Mouse (Mus musculus) cerebellum, adult 8-10 months (tissue): ENCODE measurements around the gene Aar2.
A peak's percentile ranks its signal among the peaks of the same experiment; 100 is the strongest.

Experiments used
- DNase-seq: peaks from one replicate; pipeline ENCODE4 v3.0.0; 2022

The Aar2 gene

DNA sequence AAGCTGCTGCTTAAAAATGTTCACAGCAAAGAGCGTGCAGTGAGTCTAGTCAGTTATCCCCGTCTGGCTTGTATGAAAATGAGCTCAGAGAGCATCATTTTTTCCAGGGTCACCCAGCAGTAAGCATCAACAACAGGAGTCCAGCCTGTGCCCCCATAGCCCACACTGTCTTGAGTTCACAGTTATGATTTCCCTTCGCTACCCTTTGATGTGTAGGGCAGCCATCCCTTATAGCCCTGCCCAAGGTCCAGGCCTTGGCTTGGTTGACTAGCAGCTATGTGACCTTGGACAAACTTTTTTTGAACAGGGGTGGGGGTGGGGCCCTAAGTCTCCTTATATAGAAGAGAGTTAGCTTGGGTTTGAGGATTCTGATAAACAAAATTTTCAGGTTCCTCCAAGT lies 21.9 kb downstream of the Aar2 start:
- no peak for DNase-seq

DNA sequence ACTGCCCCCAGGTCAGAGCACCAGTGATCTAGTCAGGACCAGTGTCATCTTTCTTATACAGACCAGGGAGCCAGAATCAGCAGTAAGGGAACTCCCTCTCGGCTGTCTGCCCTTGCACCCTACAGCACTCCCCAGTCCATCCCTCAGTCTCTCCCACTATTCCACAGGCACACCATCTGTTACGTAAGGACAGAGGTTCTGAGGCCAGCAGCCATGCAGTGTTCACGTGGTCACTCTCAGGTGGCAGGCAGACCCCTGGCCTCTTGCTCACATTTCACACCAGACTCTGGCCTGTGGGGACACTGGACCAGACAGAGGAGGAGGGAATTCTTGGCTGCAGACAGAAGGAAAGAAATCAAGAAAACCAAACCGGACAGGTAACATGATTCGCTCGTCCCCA lies 24.1 kb downstream of the Aar2 start:
- DNase-seq = no peak

DNA sequence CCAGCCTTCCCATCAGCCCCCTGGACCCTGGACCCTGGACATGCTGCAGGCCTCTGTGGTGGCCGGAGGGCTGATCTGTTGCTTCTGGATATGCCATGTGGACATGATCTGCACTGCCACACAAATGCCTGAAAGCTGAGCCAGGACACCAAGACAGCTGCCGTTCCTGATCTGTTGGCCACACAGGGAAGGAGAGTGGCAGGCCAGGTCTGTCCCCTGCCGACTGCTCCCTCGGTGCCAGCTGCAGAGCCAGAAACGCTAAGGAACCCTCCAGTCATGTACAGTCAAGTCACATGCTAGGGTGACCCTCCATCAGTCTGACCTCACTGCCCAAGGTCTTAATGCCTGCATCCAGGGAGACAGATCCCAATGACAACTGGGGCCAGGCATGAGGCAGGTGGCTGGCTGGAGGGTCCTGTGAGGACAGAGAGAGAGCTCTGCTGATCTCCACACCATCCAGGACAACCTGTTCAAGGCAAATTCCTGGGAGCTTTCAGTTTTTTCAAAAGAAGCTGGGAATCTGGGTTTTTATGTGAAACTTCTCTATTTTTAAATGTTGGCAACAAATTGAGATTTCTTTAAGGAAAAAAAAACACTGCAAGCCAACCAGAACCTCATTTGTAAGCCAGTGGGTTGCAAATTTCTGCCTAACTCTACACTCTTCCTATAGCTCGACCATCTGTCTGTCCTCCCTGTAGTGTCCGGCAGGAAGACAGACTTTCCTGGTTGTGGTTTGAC lies 29.6 kb downstream of the Aar2 start:
- DNase-seq = no peak

DNA sequence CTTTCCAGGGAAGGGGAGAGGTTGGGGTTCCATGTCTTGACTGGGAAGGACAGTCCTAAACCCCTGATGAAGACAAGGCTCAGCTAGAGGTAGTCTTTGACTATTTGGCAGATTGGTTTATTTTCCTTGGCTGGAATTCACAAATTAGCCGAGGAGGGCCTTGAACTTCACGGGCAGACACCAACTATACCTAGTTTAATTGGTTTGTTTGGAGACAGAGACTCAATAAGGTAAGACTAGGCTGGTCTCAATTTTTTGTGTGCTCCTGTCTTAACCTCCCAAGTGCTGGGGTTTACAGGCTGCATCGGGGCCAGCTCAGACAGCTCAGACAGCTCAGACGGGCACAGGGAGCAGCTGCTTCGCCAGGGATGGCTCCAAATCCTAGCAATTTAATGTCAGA lies 33.1 kb downstream of the Aar2 start:
- no peak for DNase-seq

DNA sequence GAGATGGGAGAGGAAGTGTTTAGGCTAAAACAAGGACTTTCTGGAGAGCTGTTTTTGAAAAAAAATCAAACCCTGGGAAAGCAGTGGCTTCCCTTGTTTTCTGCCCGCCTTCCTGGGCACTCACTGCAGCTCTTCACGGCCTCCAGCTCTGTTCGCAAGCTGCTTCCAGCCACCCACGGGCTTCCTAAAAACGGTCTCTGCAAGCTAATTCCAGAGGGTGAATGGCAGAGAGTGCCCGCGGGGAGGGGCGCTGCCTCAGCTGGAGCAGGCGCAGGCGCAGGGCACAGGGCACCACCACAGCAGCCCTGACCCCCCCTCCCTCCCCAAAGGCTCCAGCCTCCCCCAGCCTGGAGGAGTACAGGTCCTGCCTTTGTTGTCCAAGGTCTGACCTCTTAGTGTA lies 33.9 kb downstream of the Aar2 start:
- DNase-seq = no peak

DNA sequence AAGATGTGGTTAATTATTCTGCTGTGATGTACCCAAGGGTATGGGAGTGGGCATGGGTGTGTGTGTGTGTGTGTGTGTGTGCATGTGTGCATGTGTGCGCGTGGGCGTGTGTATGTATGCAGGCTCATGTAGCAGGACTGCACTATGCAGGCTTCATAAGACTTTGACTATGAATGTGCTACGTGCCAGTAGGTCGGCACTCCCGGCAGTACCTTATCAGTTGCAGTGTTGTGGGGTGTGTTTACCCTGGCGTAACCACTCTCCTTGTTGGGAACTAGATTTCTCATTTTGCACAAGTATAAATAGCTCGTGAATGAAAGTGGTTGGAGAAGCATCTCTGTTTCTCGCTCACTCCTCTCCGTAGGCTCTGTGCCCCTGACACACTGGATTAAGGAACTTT lies 35.5 kb downstream of the Aar2 start:
- no peak for DNase-seq

DNA sequence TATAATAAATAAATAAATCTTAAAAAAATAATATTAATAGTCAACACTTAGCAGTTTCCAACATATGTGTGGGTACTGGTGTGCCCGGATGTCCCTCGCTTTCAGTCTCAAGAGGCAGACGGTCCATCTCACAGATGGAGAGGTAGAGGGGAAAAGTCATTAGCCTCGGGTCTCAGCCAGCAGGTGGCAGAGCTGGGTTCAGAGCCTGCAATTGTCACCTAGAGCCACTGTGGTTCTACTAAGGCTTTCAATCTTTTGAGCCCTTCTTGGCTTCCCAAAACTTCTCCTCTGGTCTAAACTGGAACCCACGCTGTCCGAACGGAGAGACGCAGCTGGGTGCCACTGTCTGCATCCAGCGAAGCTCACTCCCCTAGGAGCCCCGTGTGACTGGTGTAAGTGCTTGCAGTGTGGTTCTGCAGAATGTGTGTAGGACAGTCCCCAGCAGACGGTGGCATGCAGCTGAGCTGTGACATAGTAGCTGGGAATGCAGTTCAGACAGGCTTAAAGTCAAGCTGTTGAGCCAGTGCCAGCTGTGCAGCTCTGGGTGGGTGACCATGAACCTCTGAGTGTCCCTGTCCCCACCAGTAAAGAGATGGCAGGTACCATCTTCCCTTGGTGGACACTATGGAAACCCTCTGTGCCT lies 36.9 kb downstream of the Aar2 start:
- peak; percentile 61 for DNase-seq

DNA sequence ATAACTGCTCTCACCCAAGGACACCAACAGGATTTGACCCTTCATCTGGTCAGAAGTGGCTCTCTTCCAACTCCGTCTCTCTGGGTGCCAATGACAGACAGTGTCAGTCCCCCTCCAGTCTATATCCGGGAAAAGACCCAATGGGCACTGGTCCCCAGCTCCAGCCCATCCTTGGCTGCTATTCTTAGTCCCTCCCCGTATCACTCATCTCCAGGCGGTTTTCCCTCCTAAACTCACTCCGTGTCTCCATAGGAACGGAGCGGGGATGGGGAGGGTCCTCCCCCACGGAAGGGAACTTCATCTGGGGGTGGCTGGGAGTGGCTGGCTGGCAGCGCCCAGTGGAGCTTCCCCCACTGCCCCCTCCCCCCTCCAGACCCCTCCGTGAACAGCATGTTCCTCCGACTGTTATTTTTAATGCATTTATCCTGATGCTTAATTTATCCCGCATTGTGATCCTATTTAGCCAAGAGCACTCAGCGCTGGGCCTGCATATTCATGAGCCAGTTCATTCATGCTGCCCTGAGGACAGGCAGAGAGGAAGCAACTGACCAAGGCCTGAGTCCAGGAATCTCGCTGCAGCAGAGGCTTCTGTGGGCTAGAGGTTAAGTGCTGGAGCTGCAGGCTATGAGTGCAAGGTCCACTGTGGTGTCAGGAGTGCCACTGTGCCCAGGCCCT lies 37.5 kb downstream of the Aar2 start:
- DNase-seq = no peak

DNA sequence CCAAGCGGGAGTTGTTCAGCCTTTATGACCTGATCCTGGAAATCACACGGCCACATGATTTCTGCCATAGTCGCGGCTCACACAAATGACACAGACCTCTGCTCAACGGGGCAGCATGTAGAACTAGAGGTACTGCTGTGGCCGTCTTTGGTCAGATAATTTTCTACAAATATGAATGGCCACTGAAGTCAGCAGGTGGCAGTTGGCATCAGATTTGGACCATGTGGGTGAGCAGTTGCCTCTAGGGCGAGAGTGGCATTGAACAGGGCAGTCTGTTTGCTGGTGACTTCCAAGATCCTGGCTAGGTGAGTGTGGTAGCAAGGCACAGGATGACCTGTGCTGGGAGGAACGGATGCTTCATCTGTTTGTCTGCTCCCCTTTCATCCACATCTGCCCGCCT lies 42.1 kb downstream of the Aar2 start:
- DNase-seq = no peak

DNA sequence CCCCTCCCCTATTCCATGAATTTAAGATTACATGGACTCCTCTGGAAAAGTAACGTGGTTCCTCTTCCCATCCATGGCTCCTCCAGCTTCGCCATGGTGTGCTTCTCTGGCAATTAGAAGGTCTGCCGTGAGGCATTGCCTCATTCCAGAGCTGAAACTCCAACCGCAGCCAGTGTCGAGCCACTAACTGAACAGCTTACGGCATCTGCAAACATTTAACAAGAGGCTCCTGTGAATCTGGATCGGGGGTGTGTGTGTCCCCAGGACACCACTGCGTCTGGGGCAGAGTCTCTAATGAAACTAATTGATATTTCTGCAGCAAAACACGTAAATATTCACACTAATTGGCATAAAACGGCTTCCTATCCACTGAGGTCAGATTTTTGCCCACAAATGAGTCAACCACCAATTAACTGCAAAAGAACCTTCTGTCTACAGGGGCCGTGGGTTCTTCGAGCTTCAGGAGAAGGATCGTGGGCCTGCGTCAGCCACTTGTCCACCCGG lies 47.7 kb downstream of the Aar2 start:
- no peak for DNase-seq

DNA sequence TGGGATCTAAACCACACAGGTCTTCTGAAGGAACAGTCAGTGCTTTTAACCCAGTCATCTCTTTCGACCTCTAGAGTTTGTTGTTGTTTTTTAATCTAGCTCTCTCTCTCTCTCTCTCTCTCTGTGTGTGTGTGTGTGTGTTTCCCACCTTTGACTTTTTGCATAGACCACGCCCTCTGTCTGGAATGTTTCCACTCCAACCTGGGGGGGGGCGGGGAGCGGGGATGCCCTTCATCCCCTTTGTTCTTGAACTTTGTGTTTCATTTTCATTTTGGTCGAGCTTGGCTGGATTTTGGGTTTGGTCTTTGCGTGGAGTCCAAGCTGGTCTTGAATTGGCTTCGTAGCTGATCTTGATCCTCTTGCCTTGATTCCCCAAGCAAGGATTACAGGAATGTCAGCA lies 55.2 kb downstream of the Aar2 start:
- no peak for DNase-seq

DNA sequence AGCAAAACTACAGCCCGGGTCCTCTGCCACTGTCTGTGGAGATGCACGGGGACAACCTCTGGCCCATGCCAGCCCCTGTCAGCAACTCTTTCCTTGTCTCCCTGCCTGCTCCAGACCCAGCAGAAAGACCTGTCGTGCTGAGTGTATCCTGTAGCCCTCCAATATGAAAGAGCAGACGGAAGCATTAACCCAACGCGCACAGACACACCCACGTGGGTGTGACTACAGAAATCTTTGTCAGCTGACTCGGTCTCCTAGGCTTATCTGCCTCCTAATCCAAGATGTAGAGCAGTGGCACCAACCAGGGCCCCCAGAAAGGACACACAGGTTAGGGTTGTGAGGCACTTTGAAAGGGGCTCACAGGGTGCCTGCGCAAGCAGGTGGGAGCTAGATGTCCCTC lies 56.3 kb downstream of the Aar2 start:
- no peak for DNase-seq

DNA sequence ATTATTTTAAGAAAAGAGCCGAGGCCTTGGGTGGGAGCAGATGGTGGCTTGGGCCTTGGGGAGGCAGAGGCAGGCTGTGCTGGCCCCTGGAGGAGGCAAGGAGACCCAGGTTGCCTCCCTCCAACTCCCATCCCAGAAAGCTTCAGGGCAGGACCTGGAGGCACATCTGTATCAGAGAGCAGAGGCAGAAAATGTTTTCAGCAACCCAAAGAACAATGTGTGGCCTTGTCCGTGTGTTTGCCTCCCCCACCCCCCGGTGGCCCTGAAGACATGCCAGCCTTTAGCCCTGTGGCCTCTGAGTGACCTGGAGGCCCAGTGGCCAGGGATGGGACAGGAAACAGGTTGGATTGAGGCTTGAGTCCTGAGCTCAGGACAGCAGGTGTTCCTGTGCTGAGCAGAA lies 57.8 kb downstream of the Aar2 start:
- no peak for DNase-seq

DNA sequence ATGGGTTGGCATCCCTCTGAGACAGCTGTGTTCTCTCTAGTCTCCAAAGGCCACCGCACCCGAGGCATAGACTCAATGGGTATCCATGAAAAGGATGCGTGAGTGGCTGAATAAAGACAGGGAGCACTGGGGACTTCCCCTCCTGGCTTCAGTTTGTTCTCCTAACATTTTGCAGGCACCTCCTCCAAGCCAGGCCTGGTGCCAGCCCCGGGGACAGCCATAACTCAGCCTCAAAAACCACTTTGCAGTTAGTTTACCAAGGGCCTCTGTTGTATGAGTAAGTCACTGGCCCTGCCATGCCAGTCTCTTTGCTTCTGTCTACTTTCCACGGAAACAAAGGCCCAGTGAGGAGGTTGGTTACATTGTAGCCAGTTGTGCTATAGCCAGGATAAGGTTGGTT lies 58.6 kb downstream of the Aar2 start:
- DNase-seq = no peak

DNA sequence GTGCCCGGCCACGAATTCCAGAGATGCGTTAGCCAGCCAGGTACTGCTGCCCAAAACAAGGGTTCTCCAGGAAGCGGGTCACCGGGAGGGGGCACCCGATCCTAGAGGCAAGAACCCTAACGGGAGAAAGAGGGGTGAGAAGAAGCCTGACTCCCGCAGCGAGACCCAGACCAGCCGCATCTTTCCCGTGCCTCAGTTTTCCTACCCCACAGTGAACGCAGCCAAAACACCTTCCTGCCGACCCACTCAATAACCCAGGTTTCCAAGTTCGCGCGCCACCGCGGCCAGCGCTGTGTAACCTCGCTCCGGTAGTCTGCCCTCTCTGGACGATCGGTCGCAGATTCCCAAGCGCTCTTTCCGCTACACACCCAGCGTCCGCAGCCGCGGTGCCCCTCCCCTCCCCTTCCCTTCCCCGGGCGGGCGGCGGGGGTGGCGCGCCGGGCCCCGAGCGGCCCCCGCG lies 65.7 kb downstream of the Aar2 start:
- peak; percentile 90 for DNase-seq

DNA sequence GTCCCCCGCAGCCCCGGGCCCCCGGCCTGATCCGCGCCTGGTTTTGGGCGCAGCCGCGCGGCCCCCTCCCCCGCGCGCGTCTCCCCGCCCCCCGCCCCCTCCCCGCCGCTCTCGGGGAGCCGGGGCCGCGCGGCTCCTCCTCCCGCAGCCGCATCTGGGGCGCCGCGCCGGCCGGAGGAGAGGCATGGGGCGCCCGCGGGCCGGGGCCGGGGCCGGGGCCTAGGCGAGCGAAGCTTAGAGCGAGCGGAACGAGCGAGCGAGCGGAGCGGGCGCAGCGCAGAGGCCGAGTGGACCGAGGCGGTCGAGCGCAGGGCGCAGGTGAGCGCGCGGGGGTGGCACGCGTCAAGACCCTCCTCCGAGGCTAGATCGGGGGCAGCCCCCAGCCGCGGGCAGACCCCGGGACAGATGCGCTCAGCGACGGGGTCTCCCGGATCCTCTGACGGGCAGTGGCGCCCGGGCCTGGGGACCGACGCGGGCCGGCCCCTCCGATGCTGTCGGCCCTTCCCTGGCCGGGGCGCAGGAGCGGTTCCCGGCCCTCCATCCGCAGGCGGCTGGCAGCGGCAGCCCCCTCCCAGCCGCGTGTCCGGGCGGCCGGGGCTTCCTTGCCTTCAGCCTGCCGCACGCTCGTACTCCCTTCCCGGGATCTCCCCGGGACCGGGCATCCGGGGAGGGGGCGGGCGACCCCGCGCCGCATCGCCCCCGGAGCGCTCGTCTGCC lies 66.3 kb downstream of the Aar2 start, which contains the start of gene Dlgap4:
Gene Dlgap4, plus strand, starts transcription at position 165 of the 717 bp plus-strand sequence.
- peak; percentile 51 for DNase-seq

DNA sequence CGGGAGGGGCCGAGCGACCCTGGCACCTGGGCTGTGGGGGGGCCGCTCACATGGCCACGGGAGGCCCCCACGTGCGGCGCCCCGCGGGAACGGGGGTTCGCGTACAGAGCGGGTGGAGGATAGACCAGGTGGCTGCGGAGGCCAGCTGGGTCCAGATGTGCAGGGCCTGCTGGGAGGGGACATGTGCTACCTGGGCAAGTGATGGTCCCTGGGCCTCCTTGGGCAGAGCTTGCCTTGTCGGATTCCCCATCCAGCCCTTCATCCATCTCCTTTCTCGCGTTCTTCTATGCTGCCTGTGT lies 66.8 kb downstream of the Aar2 start:
- DNase-seq = peak; percentile 46

DNA sequence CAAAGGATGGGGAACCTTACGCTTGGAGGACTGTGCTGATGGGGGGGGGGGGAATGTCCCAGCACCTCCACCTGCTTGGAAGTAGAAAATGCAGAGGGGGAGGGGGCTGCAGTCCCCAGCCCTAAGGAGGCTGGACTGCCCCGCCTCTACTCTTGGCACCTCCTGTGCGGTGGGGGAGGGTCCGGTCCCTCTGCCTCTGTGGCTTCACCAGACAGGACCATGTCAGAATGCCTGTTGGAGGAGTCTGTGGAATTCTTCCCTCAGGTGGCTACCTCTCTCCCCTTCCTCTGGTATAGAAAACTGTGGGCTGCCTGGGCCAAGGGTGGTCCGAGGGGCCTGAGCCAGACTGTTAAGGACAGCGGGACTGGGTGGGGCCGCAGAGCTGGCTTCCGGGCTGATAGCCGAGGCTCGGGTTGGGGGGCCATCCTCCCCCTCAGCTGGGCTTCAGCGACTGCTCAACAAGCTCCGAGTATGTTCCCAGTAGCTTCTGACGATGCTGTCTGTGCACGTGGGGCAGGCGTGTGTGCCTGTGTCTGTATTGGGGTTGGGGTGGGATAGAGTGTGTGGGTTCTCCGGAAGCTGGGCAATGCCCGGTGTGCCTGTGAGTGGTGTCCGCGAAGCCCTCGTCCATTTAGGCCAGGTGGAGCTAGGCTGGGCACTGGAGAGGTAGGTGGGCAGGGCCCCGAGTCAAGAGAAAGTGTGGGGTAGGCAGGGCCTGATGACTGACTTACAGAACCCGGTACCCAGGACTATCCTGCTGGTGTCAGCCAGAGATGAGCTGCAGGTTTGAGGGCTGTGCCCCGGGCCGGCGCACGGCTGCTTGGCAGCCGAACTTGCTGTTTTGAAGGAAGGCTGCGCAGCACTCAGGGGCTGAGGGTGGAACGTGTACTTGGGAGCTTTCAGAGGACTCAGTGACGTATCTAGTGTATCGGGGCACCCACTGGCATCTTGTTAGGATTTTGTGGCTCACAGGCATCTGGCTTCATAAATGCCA lies 67.6 kb downstream of the Aar2 start:
- DNase-seq = peak; percentile 33

DNA sequence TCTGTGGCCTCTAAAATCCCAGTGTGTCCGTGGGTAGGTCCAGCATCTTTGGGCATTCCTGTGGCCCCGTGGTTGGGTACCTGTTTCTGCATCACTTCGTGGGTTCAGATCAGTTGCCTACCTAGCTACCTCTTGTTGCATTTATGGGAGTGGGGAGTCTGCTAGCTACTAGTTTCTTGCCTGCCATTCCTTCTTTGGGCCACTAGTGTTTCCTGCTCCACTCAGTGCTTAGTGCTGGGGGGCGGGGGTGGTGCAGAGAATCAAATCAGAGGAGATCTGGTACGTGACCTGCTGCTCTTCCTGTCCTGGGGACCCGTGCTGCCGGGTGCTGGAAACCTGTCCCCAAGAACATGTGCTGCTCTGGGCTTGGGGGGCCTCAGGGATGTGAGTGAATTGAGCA lies 69.1 kb downstream of the Aar2 start:
- no peak for DNase-seq

DNA sequence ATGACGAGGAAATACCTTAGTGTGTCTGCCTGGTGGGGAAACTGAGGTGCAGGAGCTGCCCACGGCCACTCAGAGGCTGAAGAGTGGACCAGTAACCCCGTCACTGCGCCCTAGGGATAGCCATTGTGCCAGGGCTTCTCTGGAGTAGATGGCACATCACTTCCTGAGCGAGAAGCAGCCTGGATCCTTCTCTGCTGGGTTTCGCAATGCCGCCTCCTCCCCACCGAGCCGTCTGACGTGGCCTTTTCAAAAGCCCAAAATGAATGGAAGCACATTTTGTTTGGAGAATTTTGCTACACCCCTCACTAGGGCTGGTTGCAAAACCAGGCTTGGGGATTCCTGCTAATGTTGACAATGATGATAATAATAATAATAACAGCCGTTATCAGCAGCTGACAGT lies 70.2 kb downstream of the Aar2 start:
- DNase-seq = no peak
